Mouse (Mus musculus) G1E (cell line): ENCODE data around the gene Dusp28.
A peak's percentile ranks its signal among the peaks of the same experiment; 100 is the strongest.

Experiments
- CTCF ChIP-seq: IDR thresholded peaks from 2 replicates; pipeline ENCODE4 v1.5.1; 2012; ENCODE audit warnings: low read depth, low read length, inconsistent platforms, mixed read lengths
- GATA1 ChIP-seq: IDR thresholded peaks from 2 replicates; pipeline ENCODE4 v1.6.1; 2012; ENCODE audit warnings: borderline replicate concordance, low read length, inconsistent platforms, mixed read lengths
- GATA2 ChIP-seq: IDR thresholded peaks from 2 replicates; pipeline ENCODE4 v1.6.1; 2012; ENCODE audit warnings: low read depth, low read length, inconsistent platforms, borderline replicate concordance
- TAL1 ChIP-seq: conservative IDR thresholded peaks from 2 replicates; pipeline ENCODE4 v1.6.1; 2012; ENCODE audit warnings: low read depth, low read length, inconsistent platforms, mixed read lengths

GRCm38 (mm10) chr1:92949426-92949825, 42.6 kb downstream of the Dusp28 start:
- peak; percentile 74; the same call in 1 of the 2 replicates for TF ChIP-seq CTCF
- no peak for TF ChIP-seq GATA2
- TF ChIP-seq TAL1: no peak
- no peak for TF ChIP-seq GATA1
